Mouse (Mus musculus): ENCODE results near the gene Stim2. TPM values are rescaled to one million over a fixed set of nuclear protein-coding genes. Genes with fewer than 3 reads are reported as not detected.

The Stim2 gene
- 15.3 and 22.9 TPM in 2 replicates for polyA plus RNA-seq (2012; rRNA removed)

DNA sequence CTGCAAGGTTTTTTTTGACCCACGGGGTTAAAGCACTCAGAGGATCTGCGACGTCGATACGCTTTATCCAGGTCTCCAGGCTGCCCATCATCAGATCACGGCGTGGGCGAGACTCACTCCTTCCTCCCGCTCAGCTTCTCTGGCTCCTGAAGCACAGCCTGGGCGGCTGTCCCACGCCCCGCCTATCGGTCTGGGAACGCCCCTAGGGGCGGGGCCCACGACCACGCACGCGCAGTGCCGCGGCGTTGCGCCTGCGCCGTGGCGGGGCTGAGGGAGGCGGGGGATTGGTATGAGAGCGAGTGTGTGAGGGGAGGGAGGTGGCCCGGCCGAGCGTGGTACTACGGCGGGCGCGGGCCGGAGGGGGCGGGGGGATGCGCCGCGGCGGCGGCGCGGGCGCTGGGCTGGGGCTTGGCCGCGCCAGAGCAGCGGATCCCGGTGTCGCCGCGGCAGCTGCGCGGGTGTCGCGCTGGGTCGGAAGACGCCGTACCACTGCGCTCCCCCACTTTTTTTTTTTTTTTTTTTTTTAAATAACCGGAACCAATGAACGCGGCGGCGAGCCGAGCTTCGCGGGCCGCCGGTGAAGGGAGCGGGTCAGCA lies at the start of gene Stim2:
Gene Stim2 (plus strand): TSS at position 354 of the 597 bp plus-strand sequence.
- TF ChIP-seq CTCF (IDR thresholded peaks at IDR 0.05; ENCODE audit: borderline replicate concordance, extremely low read depth, insufficient read depth, insufficient read length) = peak; percentile 1; the same call in 1 of the 2 replicates
- peak; percentile 65 for TF ChIP-seq POLR2A (IDR thresholded peaks at IDR 0.05; ENCODE audit: borderline replicate concordance, extremely low read depth, insufficient read depth, insufficient read length, poor library complexity, severe bottlenecking)

GRCm38 (mm10) chr5:53948606-53949266 lies 49.6 kb upstream of the Stim2 start:
- no peak for TF ChIP-seq CTCF (IDR thresholded peaks at IDR 0.05; ENCODE audit: borderline replicate concordance, extremely low read depth, insufficient read depth, insufficient read length)
- TF ChIP-seq POLR2A (IDR thresholded peaks at IDR 0.05; ENCODE audit: borderline replicate concordance, extremely low read depth, insufficient read depth, insufficient read length, poor library complexity, severe bottlenecking) = no peak
- no peak for DNase-seq (ENCODE audit: low read depth)

More for the DNA sequence above, at the start of gene Stim2:
- DNase-seq (ENCODE audit: low read depth) = peak; percentile 98

GRCm38 (mm10) chr5:53950189-53950588 lies 48.1 kb upstream of the Stim2 start:
- TF ChIP-seq CTCF (IDR thresholded peaks at IDR 0.05; ENCODE audit: borderline replicate concordance, extremely low read depth, insufficient read depth, insufficient read length) (no peak), POLR2A (IDR thresholded peaks at IDR 0.05; ENCODE audit: borderline replicate concordance, extremely low read depth, insufficient read depth, insufficient read length, poor library complexity, severe bottlenecking) (no peak)
- no peak for DNase-seq (ENCODE audit: low read depth)

GRCm38 (mm10) chr5:53953216-53953615 lies 45.1 kb upstream of the Stim2 start:
- no peak for DNase-seq (ENCODE audit: low read depth)

GRCm38 (mm10) chr5:53953797-53954196 lies 44.5 kb upstream of the Stim2 start:
- no peak for TF ChIP-seq CTCF (IDR thresholded peaks at IDR 0.05; ENCODE audit: borderline replicate concordance, extremely low read depth, insufficient read depth, insufficient read length)
- no peak for TF ChIP-seq POLR2A (IDR thresholded peaks at IDR 0.05; ENCODE audit: borderline replicate concordance, extremely low read depth, insufficient read depth, insufficient read length, poor library complexity, severe bottlenecking)
- no peak for DNase-seq (ENCODE audit: low read depth)

More at GRCm38 (mm10) chr5:53953216-53953615, 45.1 kb upstream of the Stim2 start:
- TF ChIP-seq CTCF (IDR thresholded peaks at IDR 0.05; ENCODE audit: borderline replicate concordance, extremely low read depth, insufficient read depth, insufficient read length) (no peak), POLR2A (IDR thresholded peaks at IDR 0.05; ENCODE audit: borderline replicate concordance, extremely low read depth, insufficient read depth, insufficient read length, poor library complexity, severe bottlenecking) (no peak)

DNA sequence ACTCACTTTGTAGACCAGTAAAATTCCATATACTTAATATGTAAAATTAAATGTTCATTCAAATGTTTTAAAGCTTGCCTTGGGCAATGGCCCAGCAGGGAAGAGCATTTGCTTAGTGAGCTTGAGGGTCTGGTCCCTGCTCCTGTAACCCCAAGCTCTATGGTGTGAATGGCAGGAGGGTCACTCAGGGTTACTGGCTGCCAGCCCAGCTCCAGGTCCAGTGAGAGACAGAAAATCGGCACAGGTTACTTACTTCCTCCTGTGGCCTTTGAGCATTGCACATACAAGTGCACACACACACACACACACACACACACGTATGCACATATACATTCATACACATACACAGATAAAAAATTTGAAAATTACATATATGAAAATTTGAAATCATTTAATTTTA lies 42.3 kb upstream of the Stim2 start:
- no peak for TF ChIP-seq POLR2A (IDR thresholded peaks at IDR 0.05; ENCODE audit: borderline replicate concordance, extremely low read depth, insufficient read depth, insufficient read length, poor library complexity, severe bottlenecking)
- no peak for TF ChIP-seq CTCF (IDR thresholded peaks at IDR 0.05; ENCODE audit: borderline replicate concordance, extremely low read depth, insufficient read depth, insufficient read length)
- no peak for DNase-seq (ENCODE audit: low read depth)

DNA sequence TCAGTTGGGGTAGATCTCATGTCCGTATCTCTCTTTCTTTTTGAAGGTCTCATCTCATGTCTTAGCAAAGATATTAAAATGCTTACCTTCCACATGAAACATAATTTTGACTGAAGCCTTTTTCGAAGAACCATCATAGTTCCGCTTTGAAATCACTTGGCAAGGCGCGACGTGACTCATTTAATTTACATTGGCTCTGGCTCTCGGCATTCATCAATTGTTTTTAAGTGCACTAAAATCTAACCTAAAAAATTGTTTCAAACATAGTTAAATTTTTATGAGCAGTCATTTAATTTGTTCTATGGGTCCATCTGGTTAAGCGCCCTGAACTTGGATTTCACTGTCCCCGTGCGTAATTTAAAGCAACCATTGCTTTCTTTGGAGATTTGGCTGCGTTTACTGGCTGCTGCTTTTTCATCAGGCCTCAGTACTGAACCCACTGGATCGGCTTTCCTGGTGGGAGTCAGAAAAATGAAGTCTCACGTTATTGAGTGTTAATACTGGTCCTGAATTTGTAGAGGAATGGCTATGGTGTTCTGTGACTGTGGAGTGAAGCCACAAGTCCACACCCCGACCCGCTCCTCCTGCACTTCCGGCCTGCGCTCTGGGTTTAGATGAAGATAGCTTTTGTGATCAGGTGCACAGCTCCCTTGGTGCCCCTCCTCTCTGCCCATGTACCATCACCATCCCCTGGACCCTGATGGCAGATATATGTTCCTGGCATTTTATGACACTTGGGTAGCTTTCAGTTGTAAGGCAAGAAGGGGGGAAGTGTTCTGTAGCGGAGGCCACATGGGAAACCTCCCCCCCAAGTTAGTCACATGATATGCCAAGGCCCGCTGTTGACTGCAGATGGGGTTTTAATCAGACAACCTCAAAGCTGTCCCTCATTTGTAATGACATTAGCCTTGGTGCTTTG lies 41.6 kb upstream of the Stim2 start:
- no peak for TF ChIP-seq CTCF (IDR thresholded peaks at IDR 0.05; ENCODE audit: borderline replicate concordance, extremely low read depth, insufficient read depth, insufficient read length)
- no peak for TF ChIP-seq POLR2A (IDR thresholded peaks at IDR 0.05; ENCODE audit: borderline replicate concordance, extremely low read depth, insufficient read depth, insufficient read length, poor library complexity, severe bottlenecking)
- no peak for DNase-seq (ENCODE audit: low read depth)

DNA sequence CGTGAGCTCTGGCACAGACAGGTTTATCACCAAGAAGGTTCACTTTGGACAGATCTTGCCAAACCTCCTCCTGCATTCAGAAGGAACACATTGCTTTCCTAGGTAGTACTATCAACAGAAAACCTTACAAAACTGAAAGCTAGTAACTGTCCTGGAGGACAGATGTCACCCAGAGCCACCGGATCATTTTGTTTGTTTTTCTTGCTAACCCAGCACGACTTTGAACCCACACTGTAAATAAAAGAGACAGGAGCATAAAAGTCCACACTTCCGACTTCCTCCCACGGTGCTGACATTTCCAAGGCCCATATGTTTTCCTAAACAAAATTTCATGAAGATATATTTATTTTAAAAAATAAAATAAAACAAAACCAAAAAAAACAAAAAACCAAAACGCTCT lies 41.0 kb upstream of the Stim2 start:
- no peak for TF ChIP-seq POLR2A (IDR thresholded peaks at IDR 0.05; ENCODE audit: borderline replicate concordance, extremely low read depth, insufficient read depth, insufficient read length, poor library complexity, severe bottlenecking)
- TF ChIP-seq CTCF (IDR thresholded peaks at IDR 0.05; ENCODE audit: borderline replicate concordance, extremely low read depth, insufficient read depth, insufficient read length) = no peak

GRCm38 (mm10) chr5:53961229-53961628 lies 37.1 kb upstream of the Stim2 start:
- TF ChIP-seq CTCF (IDR thresholded peaks at IDR 0.05; ENCODE audit: borderline replicate concordance, extremely low read depth, insufficient read depth, insufficient read length) = no peak
- no peak for TF ChIP-seq POLR2A (IDR thresholded peaks at IDR 0.05; ENCODE audit: borderline replicate concordance, extremely low read depth, insufficient read depth, insufficient read length, poor library complexity, severe bottlenecking)
- no peak for DNase-seq (ENCODE audit: low read depth)

More for the DNA sequence above, 41.0 kb upstream of the Stim2 start:
- DNase-seq (ENCODE audit: low read depth) = no peak

DNA sequence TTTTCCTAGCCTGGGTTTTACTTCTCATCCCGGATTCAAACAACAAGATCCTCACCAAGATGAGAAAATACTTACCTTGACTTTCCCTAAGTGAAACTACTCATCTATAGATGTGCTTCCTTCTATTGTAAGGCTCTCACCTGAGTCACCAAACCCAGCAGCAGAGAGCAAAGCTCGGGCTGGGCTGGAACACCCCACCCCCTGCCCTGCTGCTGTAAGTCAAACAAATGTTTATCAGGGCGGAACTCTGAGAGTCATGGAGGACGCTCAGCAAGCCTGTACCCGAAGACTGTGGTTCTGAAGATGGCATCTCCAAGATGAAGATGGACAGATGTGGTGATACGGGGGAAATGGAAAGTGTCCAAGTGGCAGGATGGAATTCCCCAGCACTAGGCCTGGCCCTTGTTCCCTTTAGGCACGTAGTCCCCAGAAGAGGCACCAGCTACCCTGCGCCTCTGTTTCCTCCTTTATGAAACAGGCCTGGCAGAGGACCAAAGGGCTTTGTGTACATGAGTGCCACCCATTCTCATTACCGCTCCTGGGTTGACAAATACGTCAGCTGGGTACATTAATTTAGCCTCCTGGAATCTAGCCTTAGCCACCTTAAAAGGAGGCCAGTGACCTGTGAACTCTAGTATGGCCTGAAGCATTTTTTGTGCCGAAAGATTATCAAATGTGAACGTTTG lies 36.3 kb upstream of the Stim2 start:
- no peak for TF ChIP-seq POLR2A (IDR thresholded peaks at IDR 0.05; ENCODE audit: borderline replicate concordance, extremely low read depth, insufficient read depth, insufficient read length, poor library complexity, severe bottlenecking)
- TF ChIP-seq CTCF (IDR thresholded peaks at IDR 0.05; ENCODE audit: borderline replicate concordance, extremely low read depth, insufficient read depth, insufficient read length) = no peak
- peak; percentile 79 for DNase-seq (ENCODE audit: low read depth)

Data from brain, embryonic 14.5 days (tissue).